Mouse (Mus musculus) CH12.LX (cell line): ENCODE measurements around the gene Dcaf12. TPM values are rescaled to one million over a fixed set of nuclear protein-coding genes. Genes with fewer than 3 reads are reported as not detected.

Source experiments
- DNase-seq: peaks from one replicate; pipeline ENCODE4 v3.0.0-alpha.2; 2013; ENCODE audit errors: extremely low read depth
- H3K27ac ChIP-seq: 2 replicates; pipeline ENCODE4 v1.5.1; 2012; ENCODE audit warnings: low read depth, mild to moderate bottlenecking, control low read depth, moderate library complexity; ENCODE audit not compliant: insufficient read depth
- H3K27me3 ChIP-seq: replicated peaks from 2 replicates; pipeline ENCODE3; 2012; ENCODE audit warnings: inconsistent platforms
- H3K36me3 ChIP-seq, 2 experiments: replicated peaks in 1 of 2; 2 replicates each; pipeline versions ENCODE3 to v1.6.1; 2012; ENCODE audit warnings: inconsistent platforms in 1 of 2, low read length in 1 of 2, mild to moderate bottlenecking in 1 of 2, mixed read lengths in 1 of 2, moderate library complexity in 1 of 2; ENCODE audit not compliant: control insufficient read depth in 1 of 2, insufficient read depth in 1 of 2
- H3K4me1 ChIP-seq, 2 experiments: 2 replicates each; pipeline ENCODE4 v1.6.1; 2012; ENCODE audit warnings: inconsistent platforms in 1 of 2, moderate library complexity in 1 of 2; ENCODE audit not compliant: insufficient read depth in 2 of 2, control insufficient read depth in 1 of 2
- H3K4me2 ChIP-seq: 2 replicates; pipeline ENCODE4 v1.6.1; 2012; ENCODE audit warnings: low read depth, mild to moderate bottlenecking, control low read depth; ENCODE audit not compliant: poor library complexity, insufficient read depth, severe bottlenecking
- H3K4me3 ChIP-seq, 3 experiments: fragments of 150-350 bp in 1 of 3; sonication (generic) in 1 of 3; replicated peaks in 1 of 3; 2 replicates each; pipeline versions ENCODE3 to v1.5.1; 2011 to 2012; ENCODE audit warnings: low read depth in 2 of 3, low read length in 2 of 3, mild to moderate bottlenecking in 2 of 3, moderate library complexity in 2 of 3, control low read depth in 1 of 3, improper control_type of control experiment in 1 of 3, inconsistent platforms in 1 of 3, mixed read lengths in 1 of 3; ENCODE audit not compliant: poor library complexity in 1 of 3
- H3K79me2 ChIP-seq: replicated peaks from 2 replicates; pipeline ENCODE4 v1.6.1; 2012; ENCODE audit warnings: mild to moderate bottlenecking, moderate library complexity; ENCODE audit not compliant: control insufficient read depth, poor library complexity, insufficient read depth, severe bottlenecking; ENCODE audit errors: extremely low read depth
- H3K9ac ChIP-seq: 2 replicates; pipeline ENCODE4 v1.6.1; 2012; ENCODE audit warnings: low read depth, mild to moderate bottlenecking, control low read depth, moderate library complexity; ENCODE audit not compliant: insufficient read depth
- H3K9me3 ChIP-seq: replicated peaks from 2 replicates; pipeline ENCODE3; 2012; ENCODE audit warnings: low read length, inconsistent platforms, mixed read lengths
- CHD2 ChIP-seq: IDR thresholded peaks from 2 replicates; pipeline ENCODE4 v1.6.1; 2011; ENCODE audit warnings: low read length, improper control_type of control experiment
- CTCF ChIP-seq, 2 experiments: IDR thresholded peaks in 1 of 2; conservative IDR thresholded peaks in 1 of 2; 2 replicates each; pipeline ENCODE4 v1.5.1; 2011 to 2012; ENCODE audit warnings: low read depth in 2 of 2, low read length in 2 of 2, improper control_type of control experiment in 1 of 2, inconsistent platforms in 1 of 2, mild to moderate bottlenecking in 1 of 2, moderate library complexity in 1 of 2
- E2F4 ChIP-seq: IDR thresholded peaks from 2 replicates; pipeline ENCODE4 v1.6.1; 2011; ENCODE audit warnings: low read depth, low read length, improper control_type of control experiment; ENCODE audit not compliant: insufficient replicate concordance
- ELF1 ChIP-seq: IDR thresholded peaks from 2 replicates; pipeline ENCODE4 v1.6.1; 2014; ENCODE audit warnings: low read depth, mild to moderate bottlenecking, inconsistent platforms, low read length, improper control_type of control experiment
- EP300 ChIP-seq: IDR thresholded peaks from 2 replicates; pipeline ENCODE4 v1.6.1; 2011; ENCODE audit warnings: low read length, improper control_type of control experiment
- ETS1 ChIP-seq: conservative IDR thresholded peaks from 2 replicates; pipeline ENCODE4 v1.6.1; 2012; ENCODE audit warnings: low read depth, mild to moderate bottlenecking, inconsistent platforms, low read length, improper control_type of control experiment, moderate library complexity
- GABPA ChIP-seq: IDR thresholded peaks from 2 replicates; pipeline ENCODE4 v1.6.1; 2012; ENCODE audit warnings: low read depth, low read length, improper control_type of control experiment, inconsistent platforms; ENCODE audit not compliant: insufficient replicate concordance
- HCFC1 ChIP-seq: IDR thresholded peaks from 2 replicates; pipeline ENCODE4 v1.6.1; 2012; ENCODE audit warnings: low read depth, mild to moderate bottlenecking, inconsistent platforms, low read length, improper control_type of control experiment
- IRF4 ChIP-seq: IDR thresholded peaks from 2 replicates; pipeline ENCODE4 v1.6.1; 2014; ENCODE audit warnings: low read depth, mild to moderate bottlenecking, inconsistent platforms, low read length, improper control_type of control experiment
- JUN ChIP-seq: IDR thresholded peaks from 2 replicates; pipeline ENCODE4 v1.6.1; 2011; ENCODE audit warnings: low read depth, mild to moderate bottlenecking, low read length, improper control_type of control experiment, moderate library complexity; ENCODE audit not compliant: insufficient read depth
- JUND ChIP-seq: conservative IDR thresholded peaks from 2 replicates; pipeline ENCODE4 v1.6.1; 2011; ENCODE audit warnings: low read depth, low read length, improper control_type of control experiment
- KAT2A ChIP-seq: IDR thresholded peaks from 2 replicates; pipeline ENCODE4 v1.6.1; 2012; ENCODE audit warnings: low read length, improper control_type of control experiment, inconsistent platforms; ENCODE audit not compliant: insufficient replicate concordance
- MAFK ChIP-seq: IDR thresholded peaks from 2 replicates; pipeline ENCODE4 v1.6.1; 2011; ENCODE audit warnings: low read length, improper control_type of control experiment; ENCODE audit not compliant: insufficient replicate concordance
- MAX ChIP-seq: IDR thresholded peaks from 2 replicates; pipeline ENCODE4 v1.6.1; 2011; ENCODE audit warnings: low read length, improper control_type of control experiment
- MAZ ChIP-seq: IDR thresholded peaks from 2 replicates; pipeline ENCODE4 v1.6.1; 2012; ENCODE audit warnings: low read depth, mild to moderate bottlenecking, inconsistent platforms, low read length, improper control_type of control experiment, moderate library complexity
- MEF2A ChIP-seq: IDR thresholded peaks from 2 replicates; pipeline ENCODE4 v1.6.1; 2014; ENCODE audit warnings: low read depth, mild to moderate bottlenecking, inconsistent platforms, low read length, improper control_type of control experiment, borderline replicate concordance
- MXI1 ChIP-seq: IDR thresholded peaks from 2 replicates; pipeline ENCODE4 v1.6.1; 2011; ENCODE audit warnings: mild to moderate bottlenecking, low read depth, low read length, improper control_type of control experiment
- MYC ChIP-seq: IDR thresholded peaks from 2 replicates; pipeline ENCODE4 v1.6.1; 2011; ENCODE audit warnings: low read depth, mild to moderate bottlenecking, improper control_type of control experiment, low read length
- NRF1 ChIP-seq: IDR thresholded peaks from 2 replicates; pipeline ENCODE4 v1.6.1; 2014; ENCODE audit warnings: low read depth, mild to moderate bottlenecking, inconsistent platforms, low read length, improper control_type of control experiment, moderate library complexity
- PAX5 ChIP-seq: IDR thresholded peaks from 2 replicates; pipeline ENCODE4 v1.6.1; 2012; ENCODE audit warnings: low read length, inconsistent platforms, mixed read lengths
- POLR2A ChIP-seq: IDR thresholded peaks from 2 replicates; pipeline ENCODE4 v1.6.1; 2011; ENCODE audit warnings: low read depth, mild to moderate bottlenecking, improper control_type of control experiment, low read length
- RAD21 ChIP-seq: IDR thresholded peaks from 2 replicates; pipeline ENCODE4 v1.6.1; 2011; ENCODE audit warnings: low read depth, mild to moderate bottlenecking, low read length, improper control_type of control experiment, moderate library complexity
- RCOR1 ChIP-seq: conservative IDR thresholded peaks from 2 replicates; pipeline ENCODE4 v1.6.1; 2012; ENCODE audit warnings: low read depth, mild to moderate bottlenecking, inconsistent platforms, low read length, improper control_type of control experiment
- SMC3 ChIP-seq: IDR thresholded peaks from 2 replicates; pipeline ENCODE4 v1.6.1; 2011; ENCODE audit warnings: low read depth, low read length, improper control_type of control experiment
- TBP ChIP-seq: conservative IDR thresholded peaks from 2 replicates; pipeline ENCODE4 v1.6.1; 2011; ENCODE audit warnings: low read depth, low read length, improper control_type of control experiment
- UBTF ChIP-seq: IDR thresholded peaks from 2 replicates; pipeline ENCODE4 v1.6.1; 2012; ENCODE audit warnings: low read depth, mild to moderate bottlenecking, inconsistent platforms, low read length, improper control_type of control experiment, moderate library complexity
- USF1 ChIP-seq: IDR thresholded peaks from 2 replicates; pipeline ENCODE4 v1.6.1; 2014; ENCODE audit warnings: low read depth, mild to moderate bottlenecking, inconsistent platforms, low read length, improper control_type of control experiment
- USF2 ChIP-seq: conservative IDR thresholded peaks from 2 replicates; pipeline ENCODE4 v1.6.1; 2011; ENCODE audit warnings: low read depth, low read length, improper control_type of control experiment
- ZC3H11A ChIP-seq: IDR thresholded peaks from 2 replicates; pipeline ENCODE4 v1.6.1; 2012; ENCODE audit warnings: low read depth, mild to moderate bottlenecking, inconsistent platforms, low read length, improper control_type of control experiment
- ZKSCAN1 ChIP-seq: IDR thresholded peaks from 2 replicates; pipeline ENCODE4 v1.6.1; 2012; ENCODE audit warnings: low read depth, inconsistent platforms, low read length, improper control_type of control experiment, borderline replicate concordance
- ZMIZ1 ChIP-seq: IDR thresholded peaks from 2 replicates; pipeline ENCODE4 v1.6.1; 2012; ENCODE audit warnings: low read depth, mild to moderate bottlenecking, inconsistent platforms, low read length, improper control_type of control experiment
- ZNF384 ChIP-seq: IDR thresholded peaks from 2 replicates; pipeline ENCODE4 v1.6.1; 2012; ENCODE audit warnings: low read depth, low read length, improper control_type of control experiment, inconsistent platforms
- dilution Hi-C: fragments of 300-500 bp; cut with MboI; formaldehyde crosslinking; loops from 2 replicates; pipeline ENCODE4 v1.14.3; 2020; ENCODE audit warnings: low sequenced_read_pairs; ENCODE audit not compliant: extremely low pct_unique_long_range_greater_than_20kb, extremely low pct_ligation_motif_present
- in situ Hi-C: fragments of 300-500 bp; cut with MboI; formaldehyde crosslinking; loops from 3 replicates; pipeline ENCODE4 v1.14.3; 2019; ENCODE audit warnings: low sequenced_read_pairs, low pct_ligation_motif_present, low pct_unique_long_range_greater_than_20kb, mixed read lengths
- polyA plus RNA-seq: library from polyadenylated mRNA; unstranded; fragments of >175 nt; gene quantifications from 2 replicates; pipeline ENCODE4 v1.2.1, GENCODE M21; 2012; ENCODE audit warnings: low read depth; ENCODE audit not compliant: insufficient read length
- total RNA-seq, 2 experiments: library from RNA; depleted of rRNA; stranded (reverse); fragments of 300-350 nt in 1 of 2; fragments of >200 nt in 1 of 2; gene quantifications; 2 replicates each; pipeline ENCODE4 v1.2.3; 2012 to 2014

Gene Dcaf12
- total and polyA plus RNA-seq, 3 experiments = 31.3 to 42.0 (median 33.7) TPM

DNA sequence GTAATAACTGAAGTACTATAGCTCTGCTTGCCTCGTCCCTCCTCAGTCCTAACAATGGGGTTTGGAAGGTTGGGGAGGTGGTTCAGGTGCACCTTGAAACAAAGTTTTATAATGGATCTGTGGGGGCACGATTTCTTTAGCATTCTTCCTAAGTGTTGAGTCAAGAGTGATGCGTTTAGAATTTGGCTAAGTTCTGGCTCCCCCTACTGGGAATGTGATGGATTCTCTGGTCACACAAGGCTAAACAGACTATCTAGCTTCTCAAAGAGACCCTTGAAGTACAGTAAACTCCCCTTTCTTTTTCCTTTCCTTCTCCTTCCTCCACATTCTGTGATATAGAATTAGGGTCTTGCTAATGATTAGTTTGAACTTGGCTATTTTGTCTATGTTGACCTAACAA lies 28.3 kb downstream of the Dcaf12 start:
- Histone ChIP-seq H3K27me3 (no peaks in the 10 kb centered on the region), H3K4me3 (no peak overlapping the region), H3K79me2 (no peaks in the 10 kb centered on the region), H3K9ac (no peak overlapping the region), H3K4me1 (0 out of 4 replicates have a peak, but pooled peaks cover 0 to 2% of the 10 kb centered on the region in 2 experiments), H3K36me3 (peaks cover 9 to 18% of the 10 kb centered on the region in 2 experiments), H3K4me2 (no peak overlapping the region), H3K9me3 (no peaks in the 10 kb centered on the region), H3K27ac (no peak overlapping the region)
- TF ChIP-seq ZNF384 (no peak), MYC (peak; percentile 50; the same call in 1 of the 2 replicates), E2F4 (no peak), JUN (no peak), POLR2A (no peak), JUND (no peak; the same call in 1 of the 2 replicates), USF1 (no peak), ETS1 (no peak), TBP (no peak), MAX (no peak), ZKSCAN1 (no peak), IRF4 (no peak), EP300 (no peak), ZMIZ1 (no peak), HCFC1 (no peak), PAX5 (no peak), GABPA (no peak), CTCF (conservative IDR thresholded peaks at IDR 0.05 in 1 of 2, IDR thresholded peaks at IDR 0.05 in 1 of 2; ENCODE audit: low read depth in 2 of 2, low read length in 2 of 2) (peak; percentile 54 to 83), RAD21 (peak; percentile 82), MEF2A (no peak), KAT2A (no peak), CHD2 (no peak), SMC3 (peak; percentile 71)
- dilution Hi-C loops (no loop called here), in situ Hi-C loops (no loop called here)
- DNase-seq = peak; percentile 53

DNA sequence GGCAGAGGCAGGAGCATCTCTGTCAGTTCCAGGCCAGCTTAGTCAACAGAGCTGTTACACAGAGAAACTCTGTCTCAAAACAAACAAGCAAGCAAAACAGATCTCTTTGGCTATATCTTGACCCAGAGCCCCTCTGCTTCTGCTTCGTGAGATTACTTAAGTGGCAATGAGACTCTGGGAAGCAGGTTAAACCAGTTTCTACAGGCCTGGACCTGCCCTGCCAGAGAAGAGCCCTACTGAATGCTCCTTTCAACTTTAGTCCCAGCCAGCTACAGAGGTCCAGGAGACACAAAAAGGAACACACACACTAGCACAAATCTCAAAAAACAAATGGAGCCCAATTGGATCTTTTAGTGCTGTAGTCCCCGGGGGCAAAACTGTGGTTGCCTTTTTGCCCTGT lies 30.6 kb downstream of the Dcaf12 start:
- Histone ChIP-seq H3K27me3 (no peaks in the 10 kb centered on the region), H3K36me3 (no peaks in the 10 kb centered on the region), H3K9ac (no peak overlapping the region)
- dilution Hi-C loops = no loop called here
- no peak for TF ChIP-seq CHD2
- no peak for TF ChIP-seq MAX
- no peak for TF ChIP-seq MEF2A
- TF ChIP-seq ZKSCAN1 = no peak
- no peak for TF ChIP-seq E2F4
- no peak for TF ChIP-seq RCOR1
- no peak for TF ChIP-seq NRF1
- TF ChIP-seq UBTF = no peak
- TF ChIP-seq GABPA = no peak
- TF ChIP-seq SMC3 = no peak
- no peak for TF ChIP-seq MAFK
- TF ChIP-seq JUND = no peak
- no peak for TF ChIP-seq JUN
- no peak for TF ChIP-seq USF2
- TF ChIP-seq MAZ = no peak
- no peak for TF ChIP-seq MXI1
- TF ChIP-seq KAT2A = no peak
- no peak for TF ChIP-seq ZC3H11A
- TF ChIP-seq ELF1 = no peak
- TF ChIP-seq, all 38 proteins: peak for 0
- H3K27ac ChIP-seq = no peak overlapping the region
- no peak overlapping the region for H3K4me3 ChIP-seq
- H3K4me2 ChIP-seq = no peak overlapping the region
- DNase-seq = no peak
- 0 out of 4 replicates have a peak, but pooled peaks cover 0 to 2% of the 10 kb centered on the region in 2 experiments for H3K4me1 ChIP-seq
- no peaks in the 10 kb centered on the region for H3K9me3 ChIP-seq
- no peaks in the 10 kb centered on the region for H3K79me2 ChIP-seq
- in situ Hi-C loops = no loop called here
